Mouse (Mus musculus): ENCODE results near the gene Caskin1. TPM values are rescaled to one million over a fixed set of nuclear protein-coding genes. Genes with fewer than 3 reads are reported as not detected.

Gene Caskin1
- polyA plus RNA-seq, 1 experiment, result 122 TPM

DNA sequence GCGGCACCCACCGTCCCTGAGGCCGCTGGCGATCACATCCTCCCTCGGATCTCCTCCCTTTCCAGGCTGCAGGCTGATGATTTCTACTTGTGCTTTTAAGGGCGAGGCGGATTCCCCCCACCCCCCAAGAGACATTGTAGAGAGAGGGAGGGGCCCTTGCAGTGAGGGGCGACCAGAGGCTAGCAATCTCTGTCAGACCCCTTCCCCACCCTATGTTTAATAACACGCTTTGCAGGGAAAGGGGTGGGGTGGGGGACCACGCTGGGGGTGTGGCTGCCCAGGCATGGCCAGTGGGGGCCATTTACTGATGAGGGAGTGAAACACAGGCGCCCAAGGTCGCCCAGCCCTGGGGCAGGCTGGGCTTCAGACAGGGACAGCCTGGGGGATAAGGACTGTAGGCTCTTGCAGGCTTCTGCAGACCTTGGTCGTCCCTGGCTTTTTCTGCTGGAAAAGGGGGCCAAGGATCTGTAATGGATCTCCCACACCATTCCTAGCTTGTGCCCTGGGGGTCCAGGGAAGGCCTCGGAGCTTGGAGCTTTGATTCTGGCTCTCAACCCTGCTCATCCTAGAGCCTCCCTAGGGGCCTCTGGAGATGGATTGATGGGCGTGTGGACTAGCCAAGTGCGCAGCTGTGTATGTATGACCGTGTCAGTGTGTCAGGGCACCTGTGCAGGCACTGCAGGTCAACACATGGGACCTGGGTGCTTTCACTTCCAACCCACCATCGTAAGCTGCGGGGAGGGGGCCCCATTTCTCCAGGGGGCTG, 1.0 kb downstream of the Caskin1 start:
- peak in 1 of 2 experiments; percentile 41 for DNase-seq
- WGBS, result 11% methylated on average over 19 of the region's 19 CpGs
- Histone ChIP-seq H3K4me1 (ENCODE audit: control insufficient read depth, insufficient read depth, low read length) (peaks cover 9% of the 10 kb centered on the region), H3K4me3 (replicated peaks; ENCODE audit: insufficient read depth, low read depth, low read length) (peak overlapping the region; percentile 76), H3K27ac (ENCODE audit: insufficient read depth, low read length) (peak overlapping the region; percentile 79), H3K27me3 (ENCODE audit: control insufficient read depth, insufficient read depth, low read length) (no peaks in the 10 kb centered on the region)
- TF ChIP-seq POLR2A (IDR thresholded peaks at IDR 0.05; ENCODE audit: borderline replicate concordance, insufficient read depth, low read length) (no peak), CTCF (IDR thresholded peaks at IDR 0.05; ENCODE audit: borderline replicate concordance, insufficient read depth, low read depth, low read length) (no peak)

DNA sequence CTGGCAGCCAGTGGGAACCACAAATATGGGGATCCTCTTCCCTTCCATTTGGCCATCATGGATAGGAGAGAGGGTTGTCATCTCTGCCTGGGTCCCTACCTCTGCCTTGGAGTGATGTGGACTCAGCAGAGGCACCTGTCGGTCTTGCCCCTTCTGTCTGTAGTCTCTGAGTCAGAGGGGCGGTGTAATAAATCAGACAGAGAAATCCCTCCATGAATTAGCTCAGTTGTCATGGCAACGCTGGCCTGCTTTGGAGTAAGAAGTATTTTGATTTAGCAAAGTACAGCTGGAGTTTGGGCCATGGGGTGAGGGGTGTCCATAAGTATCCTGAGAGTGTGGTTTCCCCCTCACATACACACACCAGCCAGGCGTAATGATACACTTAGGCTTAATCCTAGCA, 2.0 kb downstream of the Caskin1 start:
- 78% methylated on average over 4 of the region's 4 CpGs for WGBS
- peak in 1 of 2 experiments; percentile 13 for DNase-seq
- H3K27me3 ChIP-seq (ENCODE audit: control insufficient read depth, insufficient read depth, low read length), result no peaks in the 10 kb centered on the region
- H3K4me3 ChIP-seq (replicated peaks; ENCODE audit: insufficient read depth, low read depth, low read length), result no peak overlapping the region
- no peak overlapping the region for H3K27ac ChIP-seq (ENCODE audit: insufficient read depth, low read length)
- TF ChIP-seq CTCF (IDR thresholded peaks at IDR 0.05; ENCODE audit: borderline replicate concordance, insufficient read depth, low read depth, low read length) (no peak), POLR2A (IDR thresholded peaks at IDR 0.05; ENCODE audit: borderline replicate concordance, insufficient read depth, low read length) (no peak)
- peaks cover 13% of the 10 kb centered on the region for H3K4me1 ChIP-seq (ENCODE audit: control insufficient read depth, insufficient read depth, low read length)

- TF ChIP-seq CTCF (IDR thresholded peaks at IDR 0.05; ENCODE audit: borderline replicate concordance, insufficient read depth, low read depth, low read length) (peak; percentile 68), POLR2A (IDR thresholded peaks at IDR 0.05; ENCODE audit: borderline replicate concordance, insufficient read depth, low read length) (no peak)
- 24% methylated on average over 2 of the region's 2 CpGs for WGBS
- no peaks in the 10 kb centered on the region for H3K27me3 ChIP-seq (ENCODE audit: control insufficient read depth, insufficient read depth, low read length)
- peak overlapping the region; percentile 61; the same call in 1 of the 2 replicates for H3K27ac ChIP-seq (ENCODE audit: insufficient read depth, low read length)
- no peak overlapping the region for H3K4me3 ChIP-seq (replicated peaks; ENCODE audit: insufficient read depth, low read depth, low read length)
- peaks cover 8% of the 10 kb centered on the region for H3K4me1 ChIP-seq (ENCODE audit: control insufficient read depth, insufficient read depth, low read length)
- DNase-seq, result peak in 1 of 2 experiments; percentile 52
These were observed 6.4 kb downstream of the Caskin1 start for GRCm38 (mm10) chr17:24494627-24495335.

DNA sequence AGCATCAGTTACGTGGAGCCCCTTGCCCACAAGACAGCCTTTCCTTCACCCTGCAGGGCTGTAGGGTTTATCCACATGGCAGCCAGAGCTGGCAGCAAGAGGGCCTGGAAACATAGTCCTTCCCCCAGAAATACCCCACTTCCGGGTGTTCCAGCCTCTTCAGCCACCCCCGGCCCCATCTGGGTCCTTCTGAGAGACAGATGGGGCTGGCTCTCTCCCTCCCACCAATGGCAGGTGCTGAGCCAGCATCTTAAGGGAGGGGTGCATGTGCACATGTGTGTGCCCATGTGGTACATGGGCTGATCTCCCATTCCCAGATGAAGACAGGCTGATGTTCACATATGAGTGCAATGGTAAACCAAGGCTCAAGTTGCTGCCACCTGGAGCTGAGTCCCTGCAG, 7.0 kb downstream of the Caskin1 start:
- WGBS, result 37% methylated on average over 3 of the region's 3 CpGs
- Histone ChIP-seq H3K4me3 (replicated peaks; ENCODE audit: insufficient read depth, low read depth, low read length) (no peak overlapping the region), H3K27me3 (ENCODE audit: control insufficient read depth, insufficient read depth, low read length) (no peaks in the 10 kb centered on the region), H3K27ac (ENCODE audit: insufficient read depth, low read length) (peak overlapping the region; percentile 61; the same call in 1 of the 2 replicates), H3K4me1 (ENCODE audit: control insufficient read depth, insufficient read depth, low read length) (peaks cover 4% of the 10 kb centered on the region; the same call in 1 of the 2 replicates)
- TF ChIP-seq CTCF (IDR thresholded peaks at IDR 0.05; ENCODE audit: borderline replicate concordance, insufficient read depth, low read depth, low read length), result no peak
- TF ChIP-seq POLR2A (IDR thresholded peaks at IDR 0.05; ENCODE audit: borderline replicate concordance, insufficient read depth, low read length), result no peak
- DNase-seq, result no peak

- peaks cover 4% of the 10 kb centered on the region; the same call in 1 of the 2 replicates for H3K4me1 ChIP-seq (ENCODE audit: control insufficient read depth, insufficient read depth, low read length)
- no peak overlapping the region for H3K27ac ChIP-seq (ENCODE audit: insufficient read depth, low read length)
- H3K27me3 ChIP-seq (ENCODE audit: control insufficient read depth, insufficient read depth, low read length), result no peaks in the 10 kb centered on the region
- no peak overlapping the region for H3K4me3 ChIP-seq (replicated peaks; ENCODE audit: insufficient read depth, low read depth, low read length)
- no peak for DNase-seq
- TF ChIP-seq CTCF (IDR thresholded peaks at IDR 0.05; ENCODE audit: borderline replicate concordance, insufficient read depth, low read depth, low read length), result no peak
- TF ChIP-seq POLR2A (IDR thresholded peaks at IDR 0.05; ENCODE audit: borderline replicate concordance, insufficient read depth, low read length), result no peak
- 21% methylated on average over 1 of the region's 1 CpGs for WGBS
These were observed 7.6 kb downstream of the Caskin1 start for GRCm38 (mm10) chr17:24496026-24496425.

DNA sequence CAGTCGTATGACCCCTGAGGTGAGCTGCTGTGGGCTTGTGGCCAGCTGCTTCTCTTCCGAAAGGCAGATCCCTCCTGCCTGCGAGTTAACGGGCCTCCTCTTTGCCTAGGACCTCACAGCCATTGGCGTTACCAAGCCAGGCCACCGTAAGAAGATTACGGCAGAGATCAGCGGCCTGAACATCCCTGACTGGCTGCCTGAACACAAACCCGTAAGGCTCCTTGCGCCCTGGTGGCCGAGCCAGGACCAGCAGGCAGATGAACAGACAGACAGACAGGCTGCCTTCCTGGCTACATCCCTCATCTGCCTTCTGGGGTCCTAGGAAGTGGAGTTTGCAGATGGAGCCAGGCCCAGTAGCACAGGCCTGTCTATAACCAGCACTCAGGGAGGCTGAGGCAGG, 13.8 kb downstream of the Caskin1 start:
- TF ChIP-seq POLR2A (IDR thresholded peaks at IDR 0.05; ENCODE audit: borderline replicate concordance, insufficient read depth, low read length), result no peak
- no peak for TF ChIP-seq CTCF (IDR thresholded peaks at IDR 0.05; ENCODE audit: borderline replicate concordance, insufficient read depth, low read depth, low read length)
- Histone ChIP-seq H3K27me3 (ENCODE audit: control insufficient read depth, insufficient read depth, low read length) (no peaks in the 10 kb centered on the region), H3K27ac (ENCODE audit: insufficient read depth, low read length) (no peak overlapping the region), H3K4me3 (replicated peaks; ENCODE audit: insufficient read depth, low read depth, low read length) (no peak overlapping the region), H3K4me1 (ENCODE audit: control insufficient read depth, insufficient read depth, low read length) (peaks cover 17% of the 10 kb centered on the region)
- no peak for DNase-seq
- WGBS, result 33% methylated on average over 11 of the region's 11 CpGs

- 84% methylated on average over 10 of the region's 10 CpGs for WGBS
- DNase-seq, result no peak
- H3K4me3 ChIP-seq (replicated peaks; ENCODE audit: insufficient read depth, low read depth, low read length), result no peak overlapping the region
- no peaks in the 10 kb centered on the region for H3K27me3 ChIP-seq (ENCODE audit: control insufficient read depth, insufficient read depth, low read length)
- no peak for TF ChIP-seq POLR2A (IDR thresholded peaks at IDR 0.05; ENCODE audit: borderline replicate concordance, insufficient read depth, low read length)
- no peak for TF ChIP-seq CTCF (IDR thresholded peaks at IDR 0.05; ENCODE audit: borderline replicate concordance, insufficient read depth, low read depth, low read length)
- H3K27ac ChIP-seq (ENCODE audit: insufficient read depth, low read length), result no peak overlapping the region
- H3K4me1 ChIP-seq (ENCODE audit: control insufficient read depth, insufficient read depth, low read length), result peaks cover 19% of the 10 kb centered on the region
These were observed 15.7 kb downstream of the Caskin1 start for GRCm38 (mm10) chr17:24504085-24504484.

Measured in cerebellum, adult 2 months (tissue).